Mouse (Mus musculus) liver, adult 2 months (tissue): ENCODE data around the gene Msrb3.

Experiments
- CTCF ChIP-seq: fragments of 200-500 bp; IDR thresholded peaks from 2 replicates; pipeline ENCODE4 v1.5.1; 2011; ENCODE audit warnings: low read depth, low read length, control low read depth
- POLR2A ChIP-seq: fragments of 200-500 bp; IDR thresholded peaks from 2 replicates; pipeline ENCODE4 v1.6.1; 2011; ENCODE audit warnings: low read length, control low read depth; ENCODE audit not compliant: insufficient read depth; ENCODE audit errors: extremely low read depth

- TF ChIP-seq CTCF (no peak), POLR2A (no peak)
These were observed 78.1 kb downstream of the Msrb3 start for GRCm38 (mm10) chr10:120820781-120821300.
